11 mouse cellular contexts compared by ENCODE assay signal in the genomic region with DNA sequence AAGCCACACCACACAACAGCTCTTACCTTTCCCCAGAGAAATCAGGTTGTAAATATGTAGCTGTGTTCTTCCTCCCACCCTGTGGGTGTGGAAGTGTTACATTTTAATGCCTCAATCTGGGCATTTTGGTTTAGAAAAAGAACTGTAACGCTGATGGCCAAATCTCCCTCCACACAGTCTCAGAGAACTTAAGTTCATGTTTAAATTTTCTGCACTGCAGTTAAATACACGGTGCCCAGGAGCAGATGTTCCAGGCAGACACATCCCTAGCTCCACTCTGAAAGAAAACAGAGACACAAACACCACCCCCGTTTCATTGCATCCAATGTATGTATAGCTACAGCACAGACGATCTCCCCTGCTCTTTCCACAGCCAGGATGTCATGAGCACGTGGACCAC.
"Had no signal": no experiment of that assay in that cellular context is flagged by ENCODE, and none has a peak within 500 bp of the region (broad histone marks: within the 10 kb centered on the region; RNA-seq: fewer than 3 reads in every experiment).

No protein-coding gene starts in this region.

- DNase-seq: kidney, adult 11 months; kidney, adult 9 months; kidney, postnatal 10 days; kidney, postnatal 4 days; liver; liver, embryonic 13.5 days; liver, postnatal 0 days; lung, postnatal 14 days; retina, postnatal 1 day; thymus, adult 18-20 months; thymus, postnatal 14 days had no signal
